Mouse (Mus musculus) kidney, adult 9 months (tissue): ENCODE measurements around the gene Nup37.

Experiments
- DNase-seq: peaks from one replicate; pipeline ENCODE4 v3.0.0; 2022

Gene Nup37

GRCm38 (mm10) chr10:88146707-88147477, at the start of gene Nup37, which contains the start of gene Parpbp:
Gene Nup37 (plus strand): TSS chr10:88146992.
Gene Parpbp (minus strand): TSS chr10:88146941.
- peak; percentile 89 for DNase-seq

- no peak for DNase-seq
Observed at GRCm38 (mm10) chr10:88106169-88106568, 40.6 kb upstream of the Nup37 start.

GRCm38 (mm10) chr10:88113290-88113689, 33.5 kb upstream of the Nup37 start:
- DNase-seq: no peak

GRCm38 (mm10) chr10:88119721-88120120, 27.1 kb upstream of the Nup37 start:
- no peak for DNase-seq

GRCm38 (mm10) chr10:88135630-88136029, 11.2 kb upstream of the Nup37 start:
- no peak for DNase-seq

DNA sequence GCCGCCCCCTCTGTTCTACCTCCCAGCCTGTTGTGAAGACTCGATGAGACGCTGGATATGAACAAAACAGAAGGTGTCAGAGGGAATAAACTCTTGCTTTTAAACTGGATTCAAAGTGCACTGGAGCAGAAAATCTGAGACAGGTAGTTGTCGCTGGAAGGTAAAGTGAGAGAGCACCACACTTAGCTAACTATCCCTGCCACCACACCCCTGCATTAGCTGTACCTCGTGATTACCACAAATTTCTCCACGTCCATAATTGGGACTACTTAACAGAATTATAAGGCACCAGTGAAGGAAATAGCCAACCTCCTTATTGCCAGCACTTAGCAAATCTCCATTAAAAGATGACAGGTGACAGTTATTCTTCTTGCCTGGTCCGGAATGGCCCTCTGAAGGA, 605 bp upstream of the Nup37 start:
- DNase-seq: no peak

DNA sequence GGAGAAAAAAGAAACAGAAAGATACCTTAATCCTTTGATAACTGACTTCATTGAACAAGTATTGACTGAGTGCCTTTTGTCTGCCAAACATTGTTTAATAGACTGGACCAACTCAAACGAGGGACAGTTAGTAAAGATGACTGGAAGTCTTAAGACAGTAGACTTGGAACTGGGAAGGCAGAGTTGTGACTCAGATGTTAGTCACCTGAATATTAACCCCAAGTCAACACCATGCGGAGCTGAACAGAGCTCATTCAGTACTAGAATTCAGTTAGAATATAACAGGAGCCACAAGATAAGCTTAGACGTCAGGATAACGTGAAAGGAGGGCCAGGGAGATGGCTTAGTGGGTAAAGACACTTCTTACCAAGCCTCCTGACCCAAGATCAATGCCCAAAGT, 3.6 kb downstream of the Nup37 start:
- DNase-seq: no peak

DNA sequence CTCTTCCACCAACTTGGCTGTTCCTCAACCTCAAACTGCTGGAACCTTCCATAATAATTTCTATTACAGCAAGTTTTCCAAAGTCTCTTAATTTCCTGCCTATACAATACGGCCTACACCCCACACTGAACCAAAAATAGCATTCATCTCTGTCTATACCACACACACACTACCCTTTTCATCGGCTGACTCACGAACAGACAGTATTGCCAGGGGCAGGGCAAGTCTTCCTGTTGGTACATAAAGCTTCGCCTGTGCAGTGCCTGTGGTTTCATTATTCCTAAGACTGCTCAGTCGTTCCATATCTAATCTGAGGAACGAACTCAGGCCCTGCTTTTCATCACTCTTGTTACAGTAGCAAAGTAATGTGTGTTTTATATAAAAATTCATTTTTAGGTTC, 4.9 kb downstream of the Nup37 start:
- no peak for DNase-seq

- no peak for DNase-seq
Observed at GRCm38 (mm10) chr10:88162096-88162495, 15.3 kb downstream of the Nup37 start.

DNA sequence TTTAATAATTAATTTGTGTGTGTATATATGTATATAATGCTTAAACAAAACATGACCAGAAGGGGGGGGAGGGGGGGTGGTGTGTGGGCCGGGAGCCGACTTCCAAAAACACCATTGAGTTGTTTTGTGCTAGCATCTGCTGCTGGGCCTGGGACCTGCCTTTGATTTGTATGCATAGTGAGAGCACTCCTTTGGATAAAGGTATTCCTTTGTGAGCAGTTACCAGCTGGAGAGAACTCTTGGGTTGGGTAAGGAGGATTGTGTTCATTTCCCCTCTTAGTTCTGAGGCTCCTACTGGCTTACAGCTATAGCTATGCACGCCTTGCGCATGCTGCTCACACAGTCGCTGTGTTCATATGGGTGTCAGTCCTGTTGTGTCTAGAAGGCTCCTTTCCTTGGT, 15.9 kb downstream of the Nup37 start:
- no peak for DNase-seq

GRCm38 (mm10) chr10:88166158-88166557, 19.4 kb downstream of the Nup37 start:
- no peak for DNase-seq

- no peak for DNase-seq
Observed at GRCm38 (mm10) chr10:88167438-88168077, 20.8 kb downstream of the Nup37 start.

DNA sequence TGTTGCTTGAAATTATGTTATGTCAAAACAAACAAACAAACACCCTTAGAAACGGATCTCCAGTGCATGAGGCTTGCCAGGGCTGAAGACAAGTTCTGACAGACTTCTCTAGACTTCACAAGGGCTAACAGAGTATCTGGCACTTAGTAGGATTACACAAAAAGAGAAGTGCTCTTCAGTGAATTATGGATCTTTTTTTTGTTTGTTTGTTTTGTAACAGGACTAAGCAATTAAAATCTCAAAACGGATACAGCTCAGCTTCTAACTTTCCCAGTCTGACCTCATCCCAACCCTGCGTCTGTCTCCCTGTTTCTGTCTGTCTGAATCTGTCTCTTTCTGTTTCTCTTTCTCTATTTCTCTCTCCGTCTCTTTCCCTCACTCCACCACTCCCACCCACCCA, 53.7 kb downstream of the Nup37 start:
- DNase-seq: no peak

- DNase-seq: peak; percentile 94
Observed at GRCm38 (mm10) chr10:88200951-88201638, 54.3 kb downstream of the Nup37 start, which contains the start of gene Washc3. Gene Washc3 (plus strand): TSS chr10:88201093.

- DNase-seq: peak; percentile 11
Observed at GRCm38 (mm10) chr10:88201650-88202049, 54.9 kb downstream of the Nup37 start.

- no peak for DNase-seq
Observed at GRCm38 (mm10) chr10:88202581-88202980, 55.8 kb downstream of the Nup37 start.

DNA sequence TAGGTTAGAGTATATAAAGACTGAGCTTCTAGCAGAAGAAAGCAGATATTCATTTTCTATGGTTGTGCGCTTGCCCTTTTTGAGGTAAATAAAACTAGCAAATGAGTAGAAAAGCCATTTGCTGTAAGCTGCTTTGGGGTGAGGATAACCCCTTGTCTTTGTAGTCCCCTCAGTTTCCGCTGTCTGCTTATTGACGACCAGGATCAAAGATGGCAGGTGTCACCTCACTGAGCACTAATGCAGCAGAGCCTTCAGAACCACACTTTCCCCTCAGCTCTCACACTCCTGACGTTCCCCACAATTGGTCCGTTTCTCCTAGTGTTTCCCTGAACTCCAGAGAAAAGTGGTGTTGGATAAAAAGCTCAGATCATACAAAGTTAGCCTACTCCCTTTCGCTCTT, 56.4 kb downstream of the Nup37 start:
- DNase-seq: no peak

DNA sequence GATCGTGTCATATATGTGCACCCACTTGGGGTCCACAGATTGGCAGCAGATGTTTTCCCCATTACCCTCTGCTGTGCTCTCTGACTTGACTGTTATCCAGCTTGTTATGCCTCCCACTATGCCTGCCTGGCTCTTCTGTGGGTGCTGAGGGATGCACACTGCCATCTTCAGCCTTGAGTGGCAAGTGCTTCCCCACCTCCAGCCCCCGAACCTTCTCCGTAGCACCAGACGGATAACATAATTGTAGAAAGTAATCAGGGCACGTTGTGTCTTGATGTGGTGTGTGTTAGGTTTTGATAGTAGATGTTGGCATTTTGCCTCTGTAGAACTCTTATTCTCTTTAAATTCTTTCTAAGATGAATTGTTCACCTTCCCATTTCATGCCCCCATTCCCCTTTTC, 65.9 kb downstream of the Nup37 start:
- no peak for DNase-seq

- DNase-seq: no peak
Observed at GRCm38 (mm10) chr10:88214800-88215514, 68.2 kb downstream of the Nup37 start.

- DNase-seq: no peak
Observed at GRCm38 (mm10) chr10:88218161-88218560, 71.4 kb downstream of the Nup37 start.

DNA sequence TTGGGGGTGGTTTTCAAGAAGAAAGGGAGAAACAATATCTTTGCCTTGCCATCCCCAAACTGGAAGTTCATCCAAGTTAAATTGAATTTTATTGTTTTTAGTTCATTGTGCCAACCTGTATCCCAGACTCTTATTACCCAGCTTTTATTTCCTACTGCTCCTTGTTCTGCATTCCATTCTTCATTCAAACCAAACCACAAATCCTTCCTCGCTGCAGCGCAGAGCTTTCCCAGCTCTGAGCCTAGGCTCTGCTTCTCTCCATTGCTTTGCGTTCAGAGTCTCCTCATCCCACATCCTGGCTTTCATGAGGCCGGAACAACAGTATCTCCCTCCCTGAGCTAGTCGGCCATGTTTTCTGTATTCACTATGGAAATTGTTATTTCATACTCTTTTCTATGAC, 74.9 kb downstream of the Nup37 start:
- DNase-seq: no peak

- no peak for DNase-seq
Observed at GRCm38 (mm10) chr10:88225421-88225820, 78.6 kb downstream of the Nup37 start.

GRCm38 (mm10) chr10:88227962-88228361, 81.2 kb downstream of the Nup37 start:
- no peak for DNase-seq
